Mouse (Mus musculus): ENCODE measurements around the gene Tlcd2.
"Not testable (repeated sequence)": the region's sequence is repeated elsewhere in the genome, so short reads cannot be mapped to it uniquely, and the experiment has no call there.

The Tlcd2 gene

GRCm38 (mm10) chr11:75450304-75450908, 11.1 kb upstream of the Tlcd2 start:
- DNase-seq (ENCODE audit: low read depth) = no peak

DNA sequence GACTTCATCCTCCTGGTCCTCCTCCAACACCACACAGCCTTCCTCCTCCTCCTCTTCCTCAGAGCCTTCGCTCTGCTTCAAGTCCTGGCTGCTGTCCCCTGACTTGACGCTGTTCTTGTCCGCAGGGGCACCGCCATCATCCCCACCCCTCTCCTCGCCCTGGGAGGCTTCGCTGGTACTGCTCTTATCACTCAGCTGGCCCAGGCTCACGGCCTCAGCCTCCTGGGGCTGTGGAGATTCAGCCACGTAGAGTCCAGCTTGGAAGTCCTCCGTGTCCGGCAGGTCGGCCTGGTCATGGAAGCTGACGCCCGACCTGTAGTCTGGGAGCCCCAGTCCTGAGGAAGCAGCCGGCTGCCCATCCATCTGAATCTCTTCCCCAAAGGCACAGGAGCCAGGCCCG, 10.6 kb upstream of the Tlcd2 start:
- DNase-seq (ENCODE audit: low read depth) = no peak

GRCm38 (mm10) chr11:75452081-75452480, 9.4 kb upstream of the Tlcd2 start:
- no peak for DNase-seq (ENCODE audit: low read depth)

DNA sequence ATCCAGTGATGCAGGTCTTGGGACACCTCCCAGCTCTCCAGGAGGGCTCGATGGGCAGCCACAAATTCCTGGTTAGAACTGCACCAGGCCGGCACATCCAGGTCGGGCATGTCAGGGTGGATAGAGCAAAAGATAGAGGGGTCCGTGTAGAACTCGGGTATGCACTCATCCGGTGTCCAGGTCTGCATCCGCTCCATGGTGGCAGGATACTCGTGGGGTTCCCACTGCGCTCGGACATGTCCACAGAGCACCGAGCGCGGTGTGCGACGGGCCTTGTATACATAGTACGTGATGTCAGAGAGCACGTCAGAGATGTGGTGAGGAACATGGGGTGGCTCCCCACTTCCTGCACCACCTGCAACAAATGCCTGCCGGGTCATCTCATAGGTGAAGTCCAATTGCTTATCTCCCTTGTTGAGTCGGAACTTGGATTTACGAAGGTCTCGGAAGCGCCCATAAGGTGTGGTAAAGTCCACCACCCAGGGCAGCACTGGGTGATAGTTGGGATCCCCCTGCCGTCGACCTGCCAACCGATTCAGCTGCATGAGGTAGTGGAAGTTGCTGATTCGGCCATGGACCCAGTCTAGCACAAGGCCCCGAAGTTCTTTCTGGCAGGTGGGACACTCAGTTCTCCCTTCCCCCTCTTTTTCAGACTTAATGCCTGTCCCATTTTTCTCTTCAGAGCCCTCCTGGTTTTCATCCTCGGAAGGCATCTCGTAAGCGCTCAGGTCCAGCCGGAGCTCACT, 8.5 kb upstream of the Tlcd2 start:
- DNase-seq (ENCODE audit: low read depth) = no peak

DNA sequence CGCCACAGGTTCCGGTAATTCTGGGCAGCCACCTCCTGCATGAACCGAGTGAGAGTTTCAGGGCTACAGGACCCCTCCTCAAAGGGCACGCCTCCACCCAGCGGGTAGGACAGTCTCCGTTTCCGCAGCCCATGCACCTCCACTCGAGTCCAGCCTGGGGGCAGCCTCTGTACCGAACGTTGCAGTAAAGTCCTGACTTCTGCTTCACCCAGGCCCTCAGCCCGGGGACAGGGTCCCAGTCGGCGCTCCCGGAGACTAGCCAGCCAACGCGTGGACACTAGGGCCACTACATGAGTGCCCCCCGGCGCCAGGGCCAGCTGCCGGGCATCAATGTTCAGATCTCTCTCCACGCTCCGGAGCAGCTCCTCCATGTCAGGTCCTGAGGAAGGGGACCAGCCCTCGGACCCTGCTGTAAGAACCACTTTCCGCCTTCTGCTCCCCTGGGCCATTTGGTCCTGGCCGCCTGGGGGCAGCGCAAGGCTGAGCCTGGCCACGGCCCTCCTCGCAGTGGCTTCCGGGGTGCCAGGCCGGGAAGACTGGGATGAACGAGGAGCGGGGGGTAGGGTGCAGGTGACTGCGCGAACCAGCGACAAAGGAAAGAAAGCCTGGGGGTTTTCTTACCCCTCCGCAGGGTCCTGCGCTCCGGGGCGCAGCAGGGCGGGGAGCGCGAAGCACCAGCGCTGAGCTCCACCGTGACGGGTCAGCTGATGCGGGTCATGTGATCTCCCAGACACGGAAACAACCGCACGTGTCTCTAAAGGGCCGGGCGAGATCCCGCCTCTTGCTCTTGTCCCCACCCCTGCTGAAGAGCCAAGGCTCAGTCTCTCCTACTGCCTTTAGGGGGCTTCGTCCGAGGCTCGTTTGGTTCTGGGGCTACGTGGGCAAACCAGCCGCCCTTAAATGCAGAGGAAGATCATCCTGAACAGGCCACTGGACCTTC, 7.3 kb upstream of the Tlcd2 start, which contains the start of gene Wdr81:
TSS of gene Wdr81 (minus strand) at position 727 of the 940 bp plus-strand sequence.
- peak; percentile 72 for DNase-seq (ENCODE audit: low read depth)

GRCm38 (mm10) chr11:75455041-75455736, 6.3 kb upstream of the Tlcd2 start:
- peak; percentile 14 for DNase-seq (ENCODE audit: low read depth)

GRCm38 (mm10) chr11:75455971-75456370, 5.5 kb upstream of the Tlcd2 start:
- not testable (repeated sequence) for DNase-seq (ENCODE audit: low read depth)

GRCm38 (mm10) chr11:75456440-75456871, 5.1 kb upstream of the Tlcd2 start:
- DNase-seq (ENCODE audit: low read depth) = no peak

DNA sequence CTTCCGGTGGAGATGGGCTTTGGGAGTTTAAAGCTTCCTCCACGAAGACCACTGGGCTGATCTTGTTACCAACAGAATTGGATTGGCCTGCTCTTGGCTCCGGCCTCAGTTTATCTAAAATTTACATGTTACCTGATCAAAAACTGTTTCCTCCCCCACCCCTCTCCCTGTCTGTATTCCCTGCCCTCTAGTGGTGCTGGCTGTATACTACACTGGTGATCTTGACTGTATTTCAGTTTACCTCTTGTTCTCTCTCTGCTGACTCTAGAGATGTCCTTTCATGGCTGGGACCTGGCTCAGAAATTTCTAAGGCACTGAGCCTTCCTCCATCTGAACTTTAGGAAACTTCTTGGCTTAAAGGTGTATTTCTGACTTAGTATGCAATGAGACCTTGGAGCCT, 3.3 kb upstream of the Tlcd2 start:
- peak; percentile 29 for DNase-seq (ENCODE audit: low read depth)

- DNase-seq (ENCODE audit: low read depth) = peak; percentile 83
These were observed 2.9 kb upstream of the Tlcd2 start for GRCm38 (mm10) chr11:75458628-75459041.

- peak; percentile 43 for DNase-seq (ENCODE audit: low read depth)
These were observed 2.3 kb upstream of the Tlcd2 start for GRCm38 (mm10) chr11:75459141-75459711.

DNA sequence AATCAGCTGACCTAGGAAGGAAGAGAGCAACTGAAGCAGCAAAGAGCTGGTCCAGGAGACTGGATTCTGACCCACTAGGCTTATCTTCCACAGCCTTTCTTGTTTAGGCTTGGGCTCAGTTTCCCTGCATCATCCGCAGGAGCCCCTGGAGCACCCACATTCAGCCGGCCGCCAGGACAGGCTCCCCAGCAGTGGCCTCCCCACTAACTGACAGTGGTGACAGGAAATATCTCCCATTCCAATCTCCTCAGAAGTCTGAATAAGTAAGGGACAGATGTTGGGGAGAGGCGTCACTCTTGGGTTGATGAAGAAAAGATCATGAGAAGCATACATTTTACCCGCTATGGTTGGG, 1.8 kb upstream of the Tlcd2 start:
- no peak for DNase-seq (ENCODE audit: low read depth)

DNA sequence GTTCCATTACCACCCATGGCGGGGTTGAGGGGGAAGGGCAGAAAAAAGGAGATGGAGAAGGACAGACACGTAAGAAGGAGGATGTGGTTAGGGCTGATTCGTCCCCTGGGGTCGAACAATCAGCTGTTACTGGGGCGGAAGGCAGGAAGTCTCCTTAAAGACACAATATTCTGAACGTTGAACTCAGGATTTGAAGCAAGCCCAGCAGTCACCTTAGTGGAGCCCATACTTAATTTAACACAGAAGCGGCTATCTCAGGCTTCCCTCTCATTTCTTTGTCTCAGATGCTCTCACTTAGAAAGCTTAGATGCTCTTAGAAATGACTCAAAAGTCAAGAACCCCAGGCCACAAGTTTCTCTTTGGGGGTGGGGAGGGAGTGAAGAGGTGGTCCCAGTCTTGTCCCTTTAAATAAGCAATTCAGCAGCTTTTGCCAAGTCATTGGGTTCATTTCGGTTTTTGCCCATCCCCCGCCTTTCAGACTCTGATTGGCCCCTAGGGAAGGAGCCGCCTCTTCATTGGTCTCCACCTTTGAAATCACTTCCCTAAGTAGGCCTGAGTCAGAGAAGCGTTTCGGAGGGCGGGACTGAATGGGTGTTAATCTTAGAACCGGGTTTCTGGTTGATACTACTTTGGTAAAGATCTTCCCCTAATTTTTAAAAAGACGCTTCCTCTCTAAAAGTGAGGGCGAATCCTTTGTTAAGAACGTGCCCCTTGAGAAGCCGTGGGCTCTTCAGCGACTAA, 1.2 kb upstream of the Tlcd2 start:
- peak; percentile 84 for DNase-seq (ENCODE audit: low read depth)

DNA sequence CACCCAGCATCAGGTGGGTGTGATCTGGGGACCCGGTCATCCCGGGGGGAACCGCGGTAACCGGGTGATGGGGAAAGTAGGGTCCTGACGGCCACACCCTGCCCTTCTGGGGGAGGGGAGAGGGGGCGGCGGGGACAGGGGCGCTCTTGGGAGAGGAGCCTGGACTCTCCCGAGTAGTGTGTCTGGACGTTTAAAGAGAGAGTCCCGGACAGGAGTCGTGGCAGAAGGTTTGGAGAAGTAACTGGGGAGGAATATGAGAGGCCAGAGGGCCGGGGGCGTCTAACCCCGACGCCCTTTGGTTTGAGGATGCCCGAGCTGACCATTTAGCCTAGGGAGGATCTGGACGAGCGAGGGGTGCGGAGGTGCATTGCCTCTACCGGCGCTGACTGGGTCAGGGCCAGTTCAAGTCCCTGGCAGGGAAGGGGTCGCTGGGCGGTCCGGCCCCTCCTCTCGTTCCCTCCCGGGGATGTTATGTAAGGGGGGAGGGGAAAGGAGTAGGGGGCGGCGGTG, 283 bp downstream of the Tlcd2 start:
- no peak for DNase-seq (ENCODE audit: low read depth)

GRCm38 (mm10) chr11:75462253-75462783, 803 bp downstream of the Tlcd2 start:
- peak; percentile 88 for DNase-seq (ENCODE audit: low read depth)

DNA sequence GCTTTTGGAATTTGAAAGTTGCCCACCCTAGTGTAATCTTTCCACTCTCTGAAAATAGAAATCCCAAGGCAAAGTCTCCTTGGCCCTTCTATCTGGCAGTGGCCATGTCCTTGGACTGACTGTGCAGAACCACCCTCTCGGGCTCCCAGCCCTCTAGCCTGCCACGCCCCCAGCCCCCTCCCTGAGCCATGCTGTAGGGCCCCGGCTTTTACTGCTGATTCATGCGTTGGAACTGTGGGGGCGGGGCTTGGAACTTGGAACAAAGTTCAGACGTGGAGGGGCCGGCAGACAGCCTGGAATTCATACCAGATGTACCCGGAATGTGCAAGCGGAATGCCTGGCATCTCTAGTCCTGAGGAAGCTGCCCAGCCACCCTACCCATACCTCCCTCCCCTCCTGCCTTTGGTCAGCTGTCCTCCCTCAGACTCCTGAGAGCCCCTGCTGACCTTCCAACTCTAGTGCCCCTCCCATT, 1.4 kb downstream of the Tlcd2 start:
- DNase-seq (ENCODE audit: low read depth) = peak; percentile 95

GRCm38 (mm10) chr11:75463624-75464023, 2.1 kb downstream of the Tlcd2 start:
- no peak for DNase-seq (ENCODE audit: low read depth)

DNA sequence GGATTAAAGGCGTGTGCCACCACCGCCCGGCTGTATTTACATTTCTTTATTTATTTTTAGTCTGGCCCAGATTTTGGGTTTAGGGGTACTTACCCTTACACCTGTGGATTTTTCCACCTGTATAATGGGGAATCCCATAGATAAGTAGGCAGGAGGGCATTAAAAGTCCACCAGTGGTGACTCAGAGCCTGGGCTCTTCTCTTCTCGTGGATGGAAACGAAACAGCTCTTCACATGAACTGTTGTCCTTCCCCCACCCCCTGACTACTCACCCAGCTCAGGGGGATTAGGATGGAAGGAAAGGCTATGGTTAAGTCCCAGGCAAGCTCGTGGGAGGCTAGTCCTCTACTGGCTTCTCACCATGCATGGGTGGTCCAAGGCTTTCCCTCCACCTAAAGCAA, 2.9 kb downstream of the Tlcd2 start:
- DNase-seq (ENCODE audit: low read depth) = no peak

DNA sequence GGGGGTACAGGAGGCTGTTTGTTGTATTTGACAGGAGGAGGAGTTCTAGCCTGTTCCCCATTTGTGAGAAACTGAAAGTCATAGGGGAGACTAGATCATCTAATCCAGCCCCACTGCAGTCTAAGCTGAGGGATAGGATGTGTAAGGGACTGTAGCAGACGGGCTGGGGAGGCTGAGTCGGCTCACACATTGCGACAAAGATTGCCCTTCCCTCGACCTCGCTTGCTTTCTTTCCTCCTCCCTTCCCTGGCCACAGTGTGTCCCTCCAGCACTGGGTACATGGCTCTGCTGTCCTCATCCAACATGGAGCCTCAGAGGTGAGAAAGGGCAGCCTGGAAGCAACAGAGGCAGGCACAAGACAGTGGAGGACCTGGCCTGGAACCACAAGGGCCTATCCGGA, 3.5 kb downstream of the Tlcd2 start:
- no peak for DNase-seq (ENCODE audit: low read depth)
